Mouse (Mus musculus) frontal cortex, postnatal 36 days (tissue): ENCODE results near the gene Map2k6.
A peak's percentile ranks its signal among the peaks of the same experiment; 100 is the strongest.

Experiments
- DNase-seq, 2 experiments: peaks; one replicate each; pipeline ENCODE4 v3.0.0; 2022; ENCODE audit warnings: low spot score in 2 of 2

The Map2k6 gene

GRCm38 (mm10) chr11:110484426-110484825 lies 85.5 kb downstream of the Map2k6 start:
- no peak for DNase-seq

GRCm38 (mm10) chr11:110485081-110485480 lies 86.2 kb downstream of the Map2k6 start:
- DNase-seq, result no peak

GRCm38 (mm10) chr11:110487796-110488195 lies 88.9 kb downstream of the Map2k6 start:
- DNase-seq, result no peak

GRCm38 (mm10) chr11:110488301-110488700 lies 89.4 kb downstream of the Map2k6 start:
- DNase-seq, result no peak

GRCm38 (mm10) chr11:110495323-110496060 lies 96.6 kb downstream of the Map2k6 start:
- no peak for DNase-seq

- peak; percentile 68 to 81 for DNase-seq
Observed at GRCm38 (mm10) chr11:110496061-110496446, 97.1 kb downstream of the Map2k6 start.

GRCm38 (mm10) chr11:110497743-110498142 lies 98.8 kb downstream of the Map2k6 start:
- DNase-seq, result no peak

GRCm38 (mm10) chr11:110498651-110499213 lies 99.8 kb downstream of the Map2k6 start:
- DNase-seq, result peak in 1 of 2 experiments; percentile 42

DNA sequence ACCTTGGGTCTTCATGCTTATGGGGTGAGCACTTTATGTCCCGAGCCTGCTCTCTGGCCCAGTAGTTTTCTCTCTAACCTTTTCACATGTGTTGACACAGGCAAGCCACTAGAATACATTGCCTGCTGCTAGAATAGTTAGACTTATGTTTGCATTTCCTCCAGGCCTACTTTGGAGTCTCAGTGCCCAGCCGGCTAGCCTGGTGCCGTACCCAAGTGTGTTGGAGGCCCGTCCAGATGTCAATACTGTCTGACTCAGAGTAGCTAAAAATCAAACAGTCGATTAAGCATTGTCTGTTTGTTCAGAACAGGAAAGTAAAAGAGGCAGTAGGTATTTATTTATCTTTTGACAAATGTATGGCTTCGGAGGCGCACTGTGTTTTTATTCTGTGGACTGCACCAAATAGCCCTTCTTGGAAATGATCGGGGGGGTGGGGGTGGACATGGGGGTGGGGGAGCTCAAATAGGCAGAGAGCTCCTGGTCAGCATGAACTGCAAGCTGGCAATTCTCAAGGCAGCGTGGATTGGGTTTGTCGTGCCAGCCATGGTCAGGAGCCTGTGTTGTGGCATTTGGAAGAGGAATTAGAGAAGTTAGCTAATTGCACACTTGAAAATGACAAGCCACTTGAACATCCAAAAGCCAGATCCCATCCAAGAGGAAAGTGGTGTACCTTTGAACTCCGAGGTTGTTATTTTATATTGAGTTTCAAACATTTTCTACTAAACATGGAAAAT lies 104.2 kb downstream of the Map2k6 start:
- DNase-seq, result no peak

GRCm38 (mm10) chr11:110511466-110511865 lies 112.5 kb downstream of the Map2k6 start:
- DNase-seq, result peak; percentile 37 to 38

GRCm38 (mm10) chr11:110518648-110519047 lies 119.7 kb downstream of the Map2k6 start:
- DNase-seq, result no peak

DNA sequence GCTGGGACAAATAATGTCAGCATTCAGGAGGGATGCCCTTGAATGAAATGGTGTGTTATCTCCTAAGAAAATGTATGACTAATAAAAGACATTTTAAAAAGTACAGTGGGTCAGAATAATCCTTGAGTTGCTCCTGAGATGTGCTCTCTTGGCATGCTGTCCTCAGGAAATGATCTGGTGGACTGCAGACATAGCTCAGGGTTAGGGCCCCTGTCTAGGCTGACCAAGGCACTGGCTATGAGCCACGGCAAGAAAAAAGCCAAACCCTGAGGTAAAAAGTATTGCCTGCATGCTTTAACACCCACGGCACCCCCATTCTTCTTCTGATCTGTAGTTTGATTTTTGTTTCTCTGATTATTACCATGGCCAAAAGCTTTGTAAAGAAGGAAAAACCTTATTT lies 124.0 kb downstream of the Map2k6 start:
- no peak for DNase-seq

GRCm38 (mm10) chr11:110526156-110526555 lies 127.2 kb downstream of the Map2k6 start:
- no peak for DNase-seq

GRCm38 (mm10) chr11:110531087-110531486 lies 132.2 kb downstream of the Map2k6 start:
- no peak for DNase-seq

- DNase-seq, result no peak
Observed at GRCm38 (mm10) chr11:110534856-110535255, 135.9 kb downstream of the Map2k6 start.

DNA sequence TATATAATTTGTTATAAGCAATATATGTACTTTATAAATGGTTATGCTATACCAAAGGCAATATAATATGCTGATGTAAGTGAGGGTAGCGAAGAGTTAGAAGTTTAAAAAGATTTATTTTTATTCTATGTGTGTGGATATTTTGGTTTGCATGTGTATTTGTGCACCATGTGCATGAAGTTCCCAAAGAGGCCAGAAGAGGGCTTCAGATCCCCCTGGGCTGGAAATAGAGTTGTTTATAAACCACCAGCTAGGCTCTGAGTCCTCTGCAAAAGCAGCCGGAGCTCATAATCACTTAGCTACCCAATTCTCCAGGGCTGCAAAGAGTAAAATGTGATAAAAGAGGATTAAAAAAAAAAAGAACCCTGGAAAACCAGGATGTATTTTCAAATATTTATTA lies 137.6 kb downstream of the Map2k6 start:
- no peak for DNase-seq

DNA sequence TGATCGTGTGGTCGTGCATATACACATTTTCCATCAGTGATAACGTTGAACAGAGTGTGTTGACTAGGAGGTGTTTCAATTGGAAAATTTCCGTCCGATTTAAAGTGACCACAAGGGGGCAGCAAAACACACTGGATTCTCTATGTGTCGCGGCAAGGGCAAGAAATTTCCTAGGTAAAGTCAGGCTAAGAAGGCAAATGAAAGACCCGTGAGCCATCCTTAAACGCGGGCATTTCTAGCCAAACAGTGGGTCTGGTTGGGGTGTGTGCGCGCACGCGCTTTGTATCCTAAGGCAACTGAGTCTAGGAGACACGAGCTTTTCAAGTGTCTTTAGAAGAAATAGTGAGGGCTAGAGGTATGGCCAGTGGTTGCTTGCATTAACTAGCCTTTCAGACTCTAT lies 138.7 kb downstream of the Map2k6 start:
- peak; percentile 81 to 92 for DNase-seq

DNA sequence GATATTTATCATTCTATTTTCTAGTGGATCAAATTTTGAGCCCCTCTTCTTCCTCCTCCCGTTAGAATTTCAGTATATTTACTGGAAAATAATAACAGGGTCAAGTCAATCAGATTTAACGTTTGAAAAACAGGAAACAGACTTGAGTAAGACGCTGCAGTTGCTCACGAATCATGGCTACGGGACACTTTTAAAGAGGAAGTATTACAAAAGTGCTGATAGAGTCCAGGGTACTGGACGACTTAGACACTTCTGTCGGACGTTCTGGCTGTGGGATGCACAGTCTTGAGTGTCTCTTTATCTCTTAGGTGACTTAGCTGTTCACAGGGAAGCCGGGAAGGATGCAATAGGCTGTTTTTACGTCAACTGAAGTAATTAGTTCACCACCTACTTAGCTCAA lies 139.3 kb downstream of the Map2k6 start:
- DNase-seq, result no peak

DNA sequence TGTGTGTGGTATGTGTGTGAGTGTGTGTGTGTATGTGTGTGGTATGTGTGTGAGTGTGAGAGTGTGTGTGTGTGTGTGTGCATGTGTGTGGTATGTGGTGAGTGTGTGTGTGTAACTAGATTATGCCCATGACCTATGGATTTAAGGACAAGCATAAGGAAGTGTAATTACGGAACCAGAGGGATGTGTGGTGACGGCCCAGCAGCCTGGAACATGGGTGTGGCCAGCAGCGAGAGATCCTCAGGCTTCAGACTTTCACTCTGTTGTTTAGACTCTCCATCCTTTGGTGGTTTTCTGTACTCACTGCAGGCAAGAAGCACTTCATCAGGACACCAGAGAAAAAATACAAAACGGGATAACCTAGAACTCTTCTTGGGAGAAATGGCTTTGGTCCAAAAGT lies 143.0 kb downstream of the Map2k6 start:
- no peak for DNase-seq

DNA sequence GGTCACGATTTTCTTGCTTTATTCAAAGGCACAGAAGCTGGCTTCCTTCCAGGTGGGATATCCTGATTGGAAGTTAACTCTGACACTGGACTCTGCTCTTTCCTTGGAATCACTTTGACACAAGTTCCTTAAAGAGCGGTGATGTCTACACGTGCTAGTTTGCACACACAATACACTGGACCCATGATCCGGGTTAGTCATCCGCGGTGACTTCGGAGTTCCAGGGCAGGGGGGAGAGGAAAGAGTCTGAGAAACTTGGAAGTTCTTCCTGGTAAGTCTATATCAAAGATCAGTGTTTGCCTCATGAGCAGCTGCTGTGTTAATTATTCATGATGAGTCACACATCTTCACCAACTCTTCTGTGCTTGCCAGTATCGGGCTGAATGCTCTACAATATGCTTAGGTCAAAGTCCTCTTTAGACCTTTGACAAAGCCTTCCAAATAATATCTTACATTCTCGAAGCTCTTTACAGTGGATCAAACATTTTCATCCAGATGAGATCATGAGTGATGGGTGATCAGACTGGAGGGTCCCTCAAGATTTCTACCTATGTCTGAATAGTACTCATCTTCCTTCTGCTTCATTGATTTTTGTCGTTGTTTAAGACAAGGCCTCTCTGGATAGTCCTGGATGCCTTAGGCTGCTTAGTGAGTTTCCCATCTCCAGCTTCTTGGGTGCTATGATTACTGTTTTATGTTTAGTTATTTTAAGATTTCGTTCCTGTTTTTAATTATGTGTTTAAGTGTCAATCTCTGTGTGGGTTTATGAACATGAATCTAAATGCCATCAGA lies 145.7 kb downstream of the Map2k6 start:
- no peak for DNase-seq

DNA sequence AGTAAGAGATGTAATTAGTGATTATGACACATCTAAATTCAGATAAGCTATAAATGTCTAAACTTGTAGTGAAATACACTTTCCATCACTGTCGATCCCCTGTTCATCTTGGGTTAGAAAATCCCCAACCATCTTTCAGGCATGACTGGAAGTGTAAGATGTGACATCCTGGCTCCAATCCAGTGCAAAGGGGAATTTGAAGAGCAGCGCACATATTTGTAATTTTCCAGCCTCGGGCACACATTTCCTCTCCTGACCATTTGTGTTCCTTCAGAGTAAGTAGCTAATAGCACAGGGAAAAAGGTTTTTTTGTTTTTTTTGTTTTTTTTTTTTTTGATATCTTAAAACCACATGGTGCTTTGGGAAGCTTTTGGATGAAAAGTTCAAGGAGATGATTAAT lies 146.5 kb downstream of the Map2k6 start:
- no peak for DNase-seq

- no peak for DNase-seq
Observed at GRCm38 (mm10) chr11:110551471-110551967, 152.6 kb downstream of the Map2k6 start.
